Mouse (Mus musculus) kidney, embryonic 14.5 days (tissue): Measurements from ENCODE around the gene Glb1. TPM values are rescaled to one million over a fixed set of nuclear protein-coding genes. Genes with fewer than 3 reads are reported as not detected.
"Not testable (repeated sequence)": the region's sequence is repeated elsewhere in the genome, so short reads cannot be mapped to it uniquely, and the experiment has no call there.

Source experiments
- ATAC-seq: fragments of 200-750 bp; cut with Nextera tagmentation; 2 replicates; pipeline ENCODE4 v1.8.0; 2017; ENCODE audit warnings: moderate number of reproducible peaks, mild to moderate bottlenecking, moderate TSS enrichment, moderate library complexity; ENCODE audit not compliant: low FRiP score, low TSS enrichment
- H3K27ac ChIP-seq: fragments of 300-500 bp; sonication (generic); 2 replicates; pipeline ENCODE4 v1.5.1; 2014; ENCODE audit warnings: low read depth, mild to moderate bottlenecking, low read length, moderate library complexity, mixed read lengths
- H3K27me3 ChIP-seq: fragments of 300-500 bp; sonication (generic); 2 replicates; pipeline ENCODE4 v1.6.1; 2014; ENCODE audit warnings: mild to moderate bottlenecking, low read length; ENCODE audit not compliant: control insufficient read depth, insufficient read depth
- H3K36me3 ChIP-seq: fragments of 300-500 bp; sonication (generic); 2 replicates; pipeline ENCODE4 v1.6.1; 2014; ENCODE audit warnings: low read length, mixed read lengths; ENCODE audit not compliant: control insufficient read depth, insufficient read depth
- H3K4me1 ChIP-seq: fragments of 300-500 bp; sonication (generic); 2 replicates; pipeline ENCODE4 v1.6.1; 2014; ENCODE audit warnings: low read length, mixed read lengths; ENCODE audit not compliant: control insufficient read depth, insufficient read depth
- H3K4me2 ChIP-seq: fragments of 300-500 bp; sonication (generic); replicated peaks from 2 replicates; pipeline ENCODE4 v1.6.1; 2014; ENCODE audit warnings: low read depth, mild to moderate bottlenecking, low read length
- H3K4me3 ChIP-seq: fragments of 300-500 bp; sonication (generic); 2 replicates; pipeline ENCODE4 v1.5.1; 2014; ENCODE audit warnings: mild to moderate bottlenecking, low read length
- H3K9ac ChIP-seq: fragments of 300-500 bp; sonication (generic); 2 replicates; pipeline ENCODE4 v1.6.1; 2014; ENCODE audit warnings: low read depth, mild to moderate bottlenecking, low read length, moderate library complexity
- H3K9me3 ChIP-seq: fragments of 300-500 bp; sonication (generic); 2 replicates; pipeline ENCODE4 v1.6.1; 2016; ENCODE audit warnings: low read length; ENCODE audit not compliant: control insufficient read depth
- WGBS: fragments of 180-500 bp; shearing (Covaris S2); extraction: QIAGEN DNeasy Blood & Tissue Kit; methylation state at CpG from one replicate; pipeline ENCODE4 v1.1.7; 2014; 5-methylcytosine and 5-hydroxymethylcytosine counted together
- polyA plus RNA-seq: library from polyadenylated mRNA; unstranded; fragments of >200 nt; fragmentation: Nextera tagmentation; extraction: Ambion mirVana; gene quantifications from 2 replicates; pipeline ENCODE4 v1.2.1, GENCODE M21; 2014

Gene Glb1
- polyA plus RNA-seq, 1 experiment from 2014 or later, result 49.6 TPM

DNA sequence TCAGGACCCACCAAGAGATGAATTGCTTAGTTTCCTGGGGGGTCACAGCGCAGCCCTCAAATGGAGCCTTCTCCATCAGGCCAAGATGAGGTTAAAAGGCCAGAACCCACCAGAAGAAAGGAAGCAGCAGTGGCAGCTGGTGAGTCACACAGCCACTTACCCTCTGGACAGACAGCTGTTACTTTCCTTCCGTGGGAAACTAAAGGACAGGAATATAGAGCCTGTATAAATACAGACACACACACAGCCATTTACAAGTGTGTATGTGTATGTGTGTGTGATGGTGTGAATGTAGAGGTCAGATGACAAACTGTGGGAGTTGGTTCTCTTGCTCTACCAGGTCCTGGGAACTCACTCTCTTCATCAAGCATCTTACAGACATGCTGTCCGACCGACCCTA is 105.7 kb downstream of the Glb1 start:
- Histone ChIP-seq H3K36me3 (peaks cover 2% of the 10 kb centered on the region; the same call in 1 of the 2 replicates), H3K4me2 (no peak overlapping the region), H3K27ac (no peak overlapping the region), H3K4me1 (no peaks in the 10 kb centered on the region), H3K27me3 (no peaks in the 10 kb centered on the region), H3K9me3 (peaks cover 2% of the 10 kb centered on the region), H3K9ac (no peak overlapping the region), H3K4me3 (no peak overlapping the region)
- ATAC-seq, result no peak
- WGBS, result 63% methylated on average over 4 of the region's 4 CpGs

DNA sequence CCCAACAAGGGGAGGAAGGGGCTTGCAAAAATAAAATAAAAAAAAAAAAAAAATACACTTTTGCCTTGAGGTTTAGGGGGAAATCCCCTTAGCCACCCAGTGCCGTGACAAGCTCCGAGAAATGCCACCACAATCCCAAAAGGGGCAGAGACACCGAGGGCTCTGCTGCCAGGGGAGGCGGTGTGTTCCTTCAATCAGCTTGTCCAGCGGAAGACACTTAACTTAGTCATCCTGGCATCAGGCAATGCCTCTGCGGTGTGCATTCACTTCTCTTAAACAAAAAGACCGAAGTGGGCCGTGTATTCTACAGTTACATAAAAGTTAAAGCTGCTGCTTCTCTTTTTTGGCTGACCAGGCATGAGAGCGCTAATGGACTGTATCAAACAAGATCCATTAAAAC is 106.5 kb downstream of the Glb1 start:
- no peak for ATAC-seq
- 93% methylated on average over 9 of the region's 9 CpGs for WGBS
- Histone ChIP-seq H3K4me1 (no peaks in the 10 kb centered on the region), H3K9ac (no peak overlapping the region), H3K9me3 (peaks cover 9% of the 10 kb centered on the region), H3K27ac (no peak overlapping the region), H3K27me3 (no peaks in the 10 kb centered on the region), H3K4me3 (no peak overlapping the region), H3K36me3 (peaks cover 8% of the 10 kb centered on the region), H3K4me2 (no peak overlapping the region)

DNA sequence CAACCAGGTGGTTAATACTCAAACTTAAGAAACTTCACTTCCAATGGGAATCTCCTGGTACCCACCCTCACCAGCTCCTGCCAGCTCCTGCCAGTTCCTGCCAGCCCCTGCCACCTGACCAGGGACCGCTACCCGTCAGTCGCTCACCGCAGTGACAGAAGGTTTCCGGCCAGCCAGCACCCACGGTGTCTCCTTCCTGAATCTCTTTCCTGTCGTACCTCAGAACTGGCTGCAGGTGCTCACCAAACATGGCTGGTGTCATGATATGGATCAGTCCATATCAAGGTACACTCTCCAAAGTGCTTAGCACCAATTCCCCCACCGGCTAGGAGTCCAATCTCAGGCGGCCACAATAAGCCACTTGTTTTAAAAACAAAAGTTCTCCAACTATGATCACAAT is 108.9 kb downstream of the Glb1 start:
- no peak overlapping the region for H3K4me2 ChIP-seq
- no peak overlapping the region for H3K9ac ChIP-seq
- H3K36me3 ChIP-seq, result peaks cover 25% of the 10 kb centered on the region
- WGBS, result 96% methylated on average over 9 of the region's 9 CpGs
- no peak overlapping the region for H3K4me3 ChIP-seq
- no peak overlapping the region for H3K27ac ChIP-seq
- H3K4me1 ChIP-seq, result no peaks in the 10 kb centered on the region
- no peaks in the 10 kb centered on the region for H3K27me3 ChIP-seq
- ATAC-seq, result no peak
- peaks cover 26% of the 10 kb centered on the region for H3K9me3 ChIP-seq

DNA sequence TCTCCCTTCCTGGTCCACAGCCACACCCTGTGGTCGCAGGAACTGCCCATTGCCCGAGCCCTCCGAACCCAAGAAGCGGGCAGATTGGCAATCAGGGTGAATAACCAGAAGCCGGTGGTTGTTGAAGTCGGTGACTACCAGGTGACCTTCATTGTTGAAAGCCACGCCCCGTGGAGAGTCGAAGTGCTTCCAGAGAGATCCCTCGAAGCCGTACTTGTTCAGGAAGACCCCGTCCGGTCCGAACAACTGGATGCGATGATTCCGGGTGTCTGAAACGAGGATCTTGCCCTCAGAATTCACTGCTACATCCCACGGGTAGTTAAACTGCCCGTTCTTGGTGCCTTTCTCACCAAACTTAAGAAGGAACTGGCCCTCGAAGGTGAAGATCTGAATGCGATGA is 112.0 kb downstream of the Glb1 start:
- H3K27me3 ChIP-seq, result no peaks in the 10 kb centered on the region
- no peak overlapping the region for H3K4me2 ChIP-seq
- no peaks in the 10 kb centered on the region for H3K4me1 ChIP-seq
- H3K27ac ChIP-seq, result no peak overlapping the region
- ATAC-seq, result no peak
- H3K4me3 ChIP-seq, result no peak overlapping the region
- no peak overlapping the region for H3K9ac ChIP-seq
- H3K9me3 ChIP-seq, result peaks cover 26% of the 10 kb centered on the region
- WGBS, result 98% methylated on average over 21 of the region's 21 CpGs
- H3K36me3 ChIP-seq, result peaks cover 25% of the 10 kb centered on the region

DNA sequence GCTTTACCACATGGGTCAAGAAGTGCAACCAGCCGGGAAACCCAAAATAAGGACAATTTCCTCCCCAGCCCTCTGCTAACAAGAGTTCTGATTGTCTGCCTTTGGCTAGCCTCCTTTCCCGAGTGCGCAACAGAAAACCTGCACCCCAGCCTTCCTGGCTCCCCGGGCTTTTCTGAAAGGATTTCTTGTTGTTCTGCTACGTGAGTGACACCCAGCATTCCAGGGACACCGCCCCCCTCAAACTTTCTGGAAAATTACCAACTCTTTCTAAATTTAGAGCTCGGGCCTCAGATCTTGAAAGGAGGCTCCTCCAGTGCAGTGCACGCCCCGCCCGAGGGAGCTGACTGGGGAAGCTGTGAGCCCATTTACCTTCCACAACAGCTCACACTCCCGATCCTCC is 114.5 kb downstream of the Glb1 start, which contains the start of gene C130032M10Rik:
TSS of gene C130032M10Rik (plus strand) at position 334 of the 400 bp plus-strand sequence.
- ATAC-seq, result no peak
- Histone ChIP-seq H3K4me1 (no peaks in the 10 kb centered on the region), H3K4me2 (no peak within 1 kb of the TSS), H3K4me3 (no peak within 1 kb of the TSS), H3K9me3 (peaks cover 26% of the 10 kb centered on the region), H3K36me3 (peaks cover 23% of the 10 kb centered on the region), H3K27ac (no peak within 1 kb of the TSS), H3K27me3 (no peaks in the 10 kb centered on the region), H3K9ac (no peak within 1 kb of the TSS)
- WGBS, result 81% methylated on average over 11 of the region's 11 CpGs

DNA sequence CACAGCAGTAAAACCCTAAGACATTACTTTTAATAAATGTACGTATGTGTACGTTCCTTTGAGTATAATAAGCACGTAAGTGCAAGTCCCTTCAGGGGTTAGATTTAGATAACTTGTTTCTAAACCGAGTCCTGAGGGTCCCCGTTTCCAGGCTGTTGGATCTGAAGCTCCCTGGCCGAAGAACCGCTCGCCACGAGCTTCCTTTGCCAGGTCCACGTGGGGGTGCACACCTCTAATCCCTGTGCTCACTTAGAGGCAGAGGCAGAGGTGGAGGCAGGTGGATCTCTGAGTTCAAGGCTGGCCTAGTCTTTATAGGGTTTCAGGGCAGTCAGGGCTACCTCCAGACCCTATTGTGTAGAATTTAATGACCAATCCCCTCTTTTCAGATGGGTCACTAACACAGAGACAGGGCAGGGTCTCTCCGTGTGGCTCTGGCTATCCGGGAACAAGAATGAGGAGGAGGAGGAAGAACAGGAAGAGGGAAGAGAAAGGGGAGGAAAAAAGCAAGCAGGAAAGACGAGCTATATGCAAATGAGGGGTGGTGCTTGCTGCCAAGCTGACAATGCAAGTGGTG is 117.1 kb downstream of the Glb1 start:
- no peak overlapping the region for H3K4me3 ChIP-seq
- no peaks in the 10 kb centered on the region for H3K4me1 ChIP-seq
- WGBS, result 76% methylated on average over 13 of the region's 13 CpGs
- ATAC-seq, result no peak
- H3K4me2 ChIP-seq, result no peak overlapping the region
- H3K36me3 ChIP-seq, result peaks cover 11% of the 10 kb centered on the region
- no peak overlapping the region for H3K27ac ChIP-seq
- no peaks in the 10 kb centered on the region for H3K27me3 ChIP-seq
- no peak overlapping the region for H3K9ac ChIP-seq
- H3K9me3 ChIP-seq, result peaks cover 12% of the 10 kb centered on the region

DNA sequence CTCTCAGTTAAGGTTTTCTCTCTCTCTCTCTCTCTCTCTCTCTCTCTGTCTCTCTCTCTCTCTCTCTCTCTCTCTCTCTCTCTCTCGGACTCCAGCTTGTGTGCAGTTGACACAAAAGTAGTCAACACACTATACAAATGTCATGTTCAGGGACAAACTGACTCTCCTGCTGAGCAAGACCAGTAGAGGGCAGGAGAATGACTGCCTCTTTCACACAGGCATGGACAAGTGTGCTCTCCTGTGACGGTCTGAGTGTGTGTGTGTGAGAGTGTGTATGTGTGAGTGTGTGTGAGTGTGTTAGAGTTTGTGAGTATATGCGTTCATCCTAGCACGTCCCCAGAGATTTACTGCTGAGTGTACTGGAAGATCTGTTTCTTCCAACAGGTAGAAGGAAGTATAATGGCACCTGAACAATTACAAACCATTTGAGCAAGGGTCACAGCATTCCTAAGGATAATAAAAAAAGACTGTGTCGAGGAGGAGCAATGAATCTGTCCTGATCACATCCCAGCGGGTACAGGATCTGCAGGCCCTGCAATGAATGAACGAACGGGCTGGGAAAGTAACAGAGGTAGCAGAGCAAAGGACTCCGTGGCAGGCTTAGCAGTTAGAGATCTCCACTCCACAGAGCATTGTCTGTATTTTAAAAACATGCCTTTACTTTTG is 118.1 kb downstream of the Glb1 start:
- 48% methylated on average over 9 of the region's 9 CpGs for WGBS
- H3K9me3 ChIP-seq, result peaks cover 2% of the 10 kb centered on the region
- no peak overlapping the region for H3K4me2 ChIP-seq
- H3K4me3 ChIP-seq, result no peak overlapping the region
- H3K27ac ChIP-seq, result no peak overlapping the region
- peaks cover 2% of the 10 kb centered on the region for H3K36me3 ChIP-seq
- ATAC-seq, result no peak
- no peak overlapping the region for H3K9ac ChIP-seq
- H3K27me3 ChIP-seq, result no peaks in the 10 kb centered on the region
- no peaks in the 10 kb centered on the region for H3K4me1 ChIP-seq

DNA sequence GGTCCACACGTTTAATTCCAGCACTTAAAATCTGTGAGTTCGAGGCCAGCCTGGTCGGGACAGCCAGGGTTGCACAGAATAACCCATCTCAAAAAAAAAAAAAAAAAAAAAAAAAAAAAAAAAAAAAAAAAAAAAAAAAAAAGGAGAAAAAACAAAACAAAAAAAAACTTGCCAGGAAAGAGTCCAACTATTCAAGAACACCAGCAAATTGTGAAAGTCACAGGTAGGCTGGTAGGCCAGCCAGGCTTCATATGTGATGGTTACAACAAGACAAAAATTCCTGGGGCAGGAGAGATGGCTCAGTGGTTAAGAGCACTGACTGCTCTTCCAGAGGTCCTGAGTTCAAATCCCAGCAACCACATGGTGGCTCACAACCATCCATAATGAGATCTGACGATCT is 119.7 kb downstream of the Glb1 start:
- H3K27ac ChIP-seq, H3K4me2 ChIP-seq, H3K9ac ChIP-seq, H3K4me1 ChIP-seq, H3K36me3 ChIP-seq, ATAC-seq, H3K27me3 ChIP-seq, H3K4me3 ChIP-seq, H3K9me3 ChIP-seq: not testable (repeated sequence)
- WGBS, result 70% methylated on average over 4 of the region's 4 CpGs

DNA sequence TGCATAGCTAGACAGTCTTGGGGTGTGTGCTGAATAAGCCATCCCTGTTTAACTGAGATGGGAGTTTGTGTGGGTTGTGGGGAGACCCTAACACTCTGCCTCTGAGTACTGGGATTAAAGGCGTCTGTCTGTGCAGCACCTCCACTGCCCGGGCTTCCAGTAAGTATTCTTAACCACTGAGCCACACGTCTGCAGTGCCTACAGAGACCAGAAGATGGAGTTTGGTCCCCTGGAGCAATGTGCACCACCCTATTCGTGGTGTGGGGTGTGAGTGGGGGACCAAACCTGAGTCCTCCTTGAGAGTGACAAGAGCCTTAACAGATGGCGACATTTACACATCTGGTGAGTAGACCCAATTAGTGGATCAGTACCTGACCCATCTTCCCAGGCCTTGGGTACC is 121.2 kb downstream of the Glb1 start:
- Histone ChIP-seq H3K36me3 (no peaks in the 10 kb centered on the region), H3K27ac (no peak overlapping the region), H3K9ac (no peak overlapping the region), H3K4me1 (peaks cover 16% of the 10 kb centered on the region), H3K9me3 (no peaks in the 10 kb centered on the region), H3K4me3 (no peak overlapping the region), H3K4me2 (no peak overlapping the region), H3K27me3 (no peaks in the 10 kb centered on the region)
- ATAC-seq, result no peak
- WGBS, result 64% methylated on average over 5 of the region's 5 CpGs
